ENCODE assay signal across 17 mouse cellular contexts in the genomic region with DNA sequence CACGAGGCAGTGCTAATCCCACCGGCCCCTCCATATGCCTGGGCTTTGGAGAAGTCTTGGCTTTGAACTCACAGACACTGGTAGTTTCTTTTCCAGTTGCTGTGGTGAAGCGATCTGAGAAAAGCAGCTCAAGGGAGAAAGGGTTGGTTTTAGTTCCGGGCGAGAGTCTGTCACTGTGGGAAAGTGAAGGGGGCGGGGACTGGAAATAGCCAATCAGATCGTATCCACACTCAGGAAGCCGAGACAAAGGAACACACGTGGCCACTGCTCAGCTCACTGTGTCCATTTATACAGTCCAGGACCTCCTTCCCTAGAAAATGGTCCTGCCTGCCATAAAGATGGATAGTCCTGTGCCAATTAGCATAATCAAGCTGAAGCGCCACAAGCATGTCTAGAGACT. TPM values are rescaled to one million over a fixed set of nuclear protein-coding genes. Genes with fewer than 3 reads are reported as not detected.
DNase-seq lines count a peak whose midpoint lies in the region; ATAC-seq and TF ChIP-seq lines count a peak whose summit lies in the region.
"Had no signal": no experiment of that assay in that cellular context is flagged by ENCODE, and none has a peak within 500 bp of the region (broad histone marks: within the 10 kb centered on the region; RNA-seq: fewer than 3 reads in every experiment).

No protein-coding gene starts in this region.

- DNase-seq in embryonic facial prominence, embryonic 10.5 days (ENCODE audit: low spot score), result no peak
- no peak for DNase-seq in CH12.LX (ENCODE audit: extremely low read depth)
- DNase-seq in left cerebral cortex, adult 11 months (ENCODE audit: low spot score), result no peak
- DNase-seq in kidney, adult 2 months, result no peak
- DNase-seq: cerebellum, adult 2 months; gastrocnemius, postnatal 10 days; kidney, postnatal 10 days; liver, embryonic 13.5 days; thymus, postnatal 25 days had no signal

- ATAC-seq in embryonic facial prominence, embryonic 13.5 days (ENCODE audit: insufficient number of reproducible peaks, insufficient read depth, low FRiP score, low TSS enrichment, low read depth), result no peak
- 0 out of 2 replicates have a peak, but pooled peaks have one; percentile 56 for ATAC-seq in hindbrain, embryonic 15.5 days (ENCODE audit: low FRiP score, low read depth)
- ATAC-seq in hindbrain, embryonic 12.5 days (ENCODE audit: low FRiP score), result no peak
- peak; percentile 20; the same call in 1 of the 2 replicates for ATAC-seq in forebrain, embryonic 16.5 days
- ATAC-seq: activated CD4-positive, CD25-positive, alpha-beta regulatory T cell, adult 4 months had no signal

- WGBS in embryonic facial prominence, embryonic 13.5 days, result 82% methylated on average over 10 of the region's 10 CpGs
- WGBS in embryonic facial prominence, embryonic 10.5 days, result 82% methylated on average over 10 of the region's 10 CpGs
- 70% methylated on average over 10 of the region's 10 CpGs for WGBS in hindbrain, embryonic 15.5 days
- WGBS in hindbrain, embryonic 12.5 days, result 77% methylated on average over 10 of the region's 10 CpGs
- 72% methylated on average over 10 of the region's 10 CpGs for WGBS in forebrain, embryonic 16.5 days
- 84% methylated on average over 10 of the region's 10 CpGs for WGBS in kidney, adult 2 months

- no peaks in the 10 kb centered on the region for H3K9me3 ChIP-seq in embryonic facial prominence, embryonic 13.5 days
- H3K9me3 ChIP-seq in embryonic facial prominence, embryonic 10.5 days, result no peaks in the 10 kb centered on the region
- H3K9me3 ChIP-seq in hindbrain, embryonic 15.5 days, result no peaks in the 10 kb centered on the region
- H3K9me3 ChIP-seq in hindbrain, embryonic 12.5 days (replicated peaks), result no peaks in the 10 kb centered on the region
- H3K9me3 ChIP-seq in CH12.LX (replicated peaks; ENCODE audit: low read length), result peaks cover 3% of the 10 kb centered on the region
- no peaks in the 10 kb centered on the region for H3K9me3 ChIP-seq in forebrain, embryonic 16.5 days (ENCODE audit: control insufficient read depth, low read length)
- H3K9me3 ChIP-seq: liver, embryonic 13.5 days; neural tube, embryonic 12.5 days had no signal

- no peak for TF ChIP-seq EP300 in CH12.LX (IDR thresholded peaks at IDR 0.05; ENCODE audit: low read length)

- no peaks in the 10 kb centered on the region for H3K27me3 ChIP-seq in embryonic facial prominence, embryonic 13.5 days
- no peaks in the 10 kb centered on the region for H3K27me3 ChIP-seq in embryonic facial prominence, embryonic 10.5 days (replicated peaks; ENCODE audit: low read depth, poor library complexity, severe bottlenecking)
- H3K27me3 ChIP-seq in hindbrain, embryonic 15.5 days, result no peaks in the 10 kb centered on the region
- H3K27me3 ChIP-seq in hindbrain, embryonic 12.5 days, result no peaks in the 10 kb centered on the region
- H3K27me3 ChIP-seq in CH12.LX (replicated peaks), result no peaks in the 10 kb centered on the region
- no peaks in the 10 kb centered on the region for H3K27me3 ChIP-seq in forebrain, embryonic 16.5 days (replicated peaks; ENCODE audit: control insufficient read depth, insufficient read depth, low read length)
- no peaks in the 10 kb centered on the region for H3K27me3 ChIP-seq in kidney, adult 2 months (replicated peaks; ENCODE audit: control insufficient read depth, insufficient read depth, low read length)
- H3K27me3 ChIP-seq: liver, embryonic 13.5 days; neural tube, embryonic 12.5 days had no signal

- peak overlapping the region; percentile 24; the same call in 1 of the 2 replicates for H3K27ac ChIP-seq in embryonic facial prominence, embryonic 13.5 days
- H3K27ac ChIP-seq in embryonic facial prominence, embryonic 10.5 days (replicated peaks), result no peak overlapping the region
- 0 out of 2 replicates have a peak overlapping the region, but pooled peaks have one; percentile 2 for H3K27ac ChIP-seq in hindbrain, embryonic 15.5 days (replicated peaks)
- H3K27ac ChIP-seq in hindbrain, embryonic 12.5 days, result no peak overlapping the region
- no peak overlapping the region for H3K27ac ChIP-seq in CH12.LX (ENCODE audit: insufficient read depth, low read depth)
- H3K27ac ChIP-seq in forebrain, embryonic 16.5 days (ENCODE audit: low read length), result no peak overlapping the region
- H3K27ac ChIP-seq in kidney, adult 2 months (ENCODE audit: insufficient read depth, low read depth, low read length), result no peak overlapping the region
- H3K27ac ChIP-seq: liver, embryonic 13.5 days; neural tube, embryonic 12.5 days had no signal

- H3K4me3 ChIP-seq in embryonic facial prominence, embryonic 13.5 days, result no peak overlapping the region
- H3K4me3 ChIP-seq in embryonic facial prominence, embryonic 10.5 days, result no peak overlapping the region
- H3K4me3 ChIP-seq in hindbrain, embryonic 15.5 days, result no peak overlapping the region
- no peak overlapping the region for H3K4me3 ChIP-seq in hindbrain, embryonic 12.5 days
- no peak overlapping the region for H3K4me3 ChIP-seq in CH12.LX (replicated peaks in 1 of 3; ENCODE audit: low read depth in 2 of 3, low read length in 2 of 3, poor library complexity in 1 of 3)
- no peak overlapping the region for H3K4me3 ChIP-seq in forebrain, embryonic 16.5 days (replicated peaks; ENCODE audit: low read length)
- no peak overlapping the region for H3K4me3 ChIP-seq in kidney, adult 2 months (ENCODE audit: insufficient read depth, low read depth, low read length)
- H3K4me3 ChIP-seq: erythroblast, embryonic 14.5 days; liver, embryonic 13.5 days; neural tube, embryonic 12.5 days had no signal

- H3K36me3 ChIP-seq in embryonic facial prominence, embryonic 13.5 days, result no peaks in the 10 kb centered on the region
- H3K36me3 ChIP-seq in embryonic facial prominence, embryonic 10.5 days (replicated peaks), result no peaks in the 10 kb centered on the region
- H3K36me3 ChIP-seq in hindbrain, embryonic 15.5 days, result no peaks in the 10 kb centered on the region
- H3K36me3 ChIP-seq in hindbrain, embryonic 12.5 days, result no peaks in the 10 kb centered on the region
- H3K36me3 ChIP-seq in CH12.LX (replicated peaks in 1 of 2; ENCODE audit: control insufficient read depth in 1 of 2, insufficient read depth in 1 of 2, low read length in 1 of 2), result no peaks in the 10 kb centered on the region
- no peaks in the 10 kb centered on the region for H3K36me3 ChIP-seq in forebrain, embryonic 16.5 days (ENCODE audit: control insufficient read depth, insufficient read depth)
- H3K36me3 ChIP-seq in kidney, adult 2 months (ENCODE audit: control insufficient read depth, insufficient read depth, low read length), result no peaks in the 10 kb centered on the region
- H3K36me3 ChIP-seq: liver, embryonic 13.5 days; neural tube, embryonic 12.5 days had no signal

- in situ Hi-C loops in CH12.LX (cut with MboI; ENCODE audit: low pct_ligation_motif_present, low pct_unique_long_range_greater_than_20kb, low sequenced_read_pairs), result no loop called here

- H3K9ac ChIP-seq in embryonic facial prominence, embryonic 13.5 days, result no peak overlapping the region
- H3K9ac ChIP-seq in hindbrain, embryonic 15.5 days, result no peak overlapping the region
- H3K9ac ChIP-seq in hindbrain, embryonic 12.5 days, result no peak overlapping the region
- no peak overlapping the region for H3K9ac ChIP-seq in CH12.LX (ENCODE audit: insufficient read depth, low read depth)
- no peak overlapping the region for H3K9ac ChIP-seq in forebrain, embryonic 16.5 days (replicated peaks; ENCODE audit: low read depth, low read length)
- H3K9ac ChIP-seq: liver, embryonic 13.5 days; neural tube, embryonic 12.5 days had no signal

- H3K4me2 ChIP-seq in embryonic facial prominence, embryonic 13.5 days, result no peak overlapping the region
- H3K4me2 ChIP-seq in hindbrain, embryonic 15.5 days, result no peak overlapping the region
- no peak overlapping the region for H3K4me2 ChIP-seq in hindbrain, embryonic 12.5 days (replicated peaks)
- H3K4me2 ChIP-seq in CH12.LX (ENCODE audit: insufficient read depth, low read depth, poor library complexity, severe bottlenecking), result no peak overlapping the region
- H3K4me2 ChIP-seq in forebrain, embryonic 16.5 days (ENCODE audit: low read length), result no peak overlapping the region
- H3K4me2 ChIP-seq: liver, embryonic 13.5 days; neural tube, embryonic 12.5 days had no signal

- no peak for TF ChIP-seq POLR2A in CH12.LX (IDR thresholded peaks at IDR 0.05; ENCODE audit: low read depth, low read length)
- TF ChIP-seq POLR2A in kidney, adult 2 months (IDR thresholded peaks at IDR 0.05; ENCODE audit: low read depth, low read length), result no peak

- peaks cover 21% of the 10 kb centered on the region for H3K4me1 ChIP-seq in embryonic facial prominence, embryonic 13.5 days
- peaks cover 11% of the 10 kb centered on the region for H3K4me1 ChIP-seq in embryonic facial prominence, embryonic 10.5 days
- peaks cover 14% of the 10 kb centered on the region for H3K4me1 ChIP-seq in hindbrain, embryonic 15.5 days (replicated peaks)
- no peaks in the 10 kb centered on the region for H3K4me1 ChIP-seq in hindbrain, embryonic 12.5 days
- peaks cover 3 to 26% of the 10 kb centered on the region in 2 experiments for H3K4me1 ChIP-seq in CH12.LX (ENCODE audit: control insufficient read depth in 1 of 2, insufficient read depth in 2 of 2)
- peaks cover 14% of the 10 kb centered on the region; the same call in 1 of the 2 replicates for H3K4me1 ChIP-seq in forebrain, embryonic 16.5 days (replicated peaks; ENCODE audit: control insufficient read depth, insufficient read depth, low read length)
- H3K4me1 ChIP-seq in kidney, adult 2 months (ENCODE audit: control insufficient read depth, insufficient read depth, low read length), result no peaks in the 10 kb centered on the region
- H3K4me1 ChIP-seq: liver, embryonic 13.5 days had no signal

- no peak for TF ChIP-seq CTCF in CH12.LX (conservative IDR thresholded peaks at IDR 0.05 in 1 of 2, IDR thresholded peaks at IDR 0.05 in 1 of 2; ENCODE audit: low read depth in 2 of 2, low read length in 2 of 2)
- no peak for TF ChIP-seq CTCF in kidney, adult 2 months (conservative IDR thresholded peaks at IDR 0.05; ENCODE audit: insufficient read depth, insufficient read length, low read depth, low read length)

- TF ChIP-seq RAD21 in CH12.LX (IDR thresholded peaks at IDR 0.05; ENCODE audit: low read depth, low read length), result no peak

- no peaks in the 10 kb centered on the region for H3K79me2 ChIP-seq in CH12.LX (replicated peaks; ENCODE audit: control insufficient read depth, extremely low read depth, insufficient read depth, poor library complexity, severe bottlenecking)

- dilution Hi-C loops in CH12.LX (cut with MboI; ENCODE audit: extremely low pct_ligation_motif_present, extremely low pct_unique_long_range_greater_than_20kb, low sequenced_read_pairs), result no loop called here

RNA-seq across cellular contexts. Expression of gene Tgfbr2, which starts 57.2 kb away (rescaled TPM):
- polyA plus RNA-seq in embryonic facial prominence, embryonic 13.5 days (2015; fragmentation: Nextera tagmentation; extraction: Ambion mirVana), result 27.0 and 33.3 TPM in 2 replicates
- polyA plus RNA-seq in embryonic facial prominence, embryonic 10.5 days (2016; fragmentation: Nextera tagmentation; extraction: Ambion mirVana), result 8.6 and 9.2 TPM in 2 replicates
- 9.0 and 9.8 TPM in 2 replicates for polyA plus RNA-seq in hindbrain, embryonic 15.5 days (2015; fragmentation: Nextera tagmentation; extraction: Ambion mirVana)
- 18.9 and 19.3 TPM in 2 replicates for polyA plus RNA-seq in hindbrain, embryonic 12.5 days (2016; fragmentation: Nextera tagmentation; extraction: Ambion mirVana)
- total RNA-seq in CH12.LX (2012; rRNA removed), result 43.0 and 46.3 TPM in 2 replicates
- total RNA-seq in CH12.LX (2014; rRNA removed), result 19.6 and 21.2 TPM in 2 replicates
- 37.4 and 42.8 TPM in 2 replicates for polyA plus RNA-seq in CH12.LX (2012; ENCODE audit: insufficient read length, low read depth)
- polyA plus RNA-seq in forebrain, embryonic 16.5 days (2015; fragmentation: Nextera tagmentation; extraction: Ambion mirVana), result 6.5 and 8.8 TPM in 2 replicates
- 45.8 and 46.4 TPM in 2 replicates for polyA plus RNA-seq in kidney, adult 2 months (2012; rRNA removed)
- total RNA-seq: MEL had no signal

Comparison
In these comparisons a context has a peak if more than half of its experiments do, and no peak if none do; other contexts are left out.
1. ATAC-seq: peak in hindbrain, embryonic 15.5 days (single experiment) and forebrain, embryonic 16.5 days (single experiment); none in embryonic facial prominence, embryonic 13.5 days (single experiment) and hindbrain, embryonic 12.5 days (single experiment).
2. H3K27ac ChIP-seq: peak in embryonic facial prominence, embryonic 13.5 days (single experiment) and hindbrain, embryonic 15.5 days (single experiment); none in embryonic facial prominence, embryonic 10.5 days (single experiment), hindbrain, embryonic 12.5 days (single experiment), CH12.LX (single experiment), forebrain, embryonic 16.5 days (single experiment) and kidney, adult 2 months (single experiment).